Mouse (Mus musculus): Measurements from ENCODE around the gene Tmem138.

The Tmem138 gene

GRCm38 (mm10) chr19:10576690-10577561 lies at the start of gene Tmem138, which contains the start of gene Cyb561a3:
TSS of gene Tmem138 (minus strand) at chr19:10577362.
TSS of gene Cyb561a3 (plus strand) at chr19:10577172.
- peak; percentile 93 for DNase-seq

GRCm38 (mm10) chr19:10608573-10609240 lies 31.5 kb upstream of the Tmem138 start:
- no peak for DNase-seq

- no peak for DNase-seq
Observed at GRCm38 (mm10) chr19:10605901-10606622, 28.9 kb upstream of the Tmem138 start.

GRCm38 (mm10) chr19:10605293-10605900 lies 28.2 kb upstream of the Tmem138 start, which contains the start of the genes Ddb1 and Tkfc:
TSS of gene Ddb1 (plus strand) at chr19:10605327.
TSS of gene Tkfc (minus strand) at chr19:10605654.
- DNase-seq, result peak; percentile 98

GRCm38 (mm10) chr19:10604534-10604933 lies 27.4 kb upstream of the Tmem138 start:
- DNase-seq, result no peak

- peak; percentile 84 for DNase-seq
Observed at GRCm38 (mm10) chr19:10603660-10604523, 26.7 kb upstream of the Tmem138 start.

- peak; percentile 86 for DNase-seq
Observed at GRCm38 (mm10) chr19:10602787-10603186, 25.6 kb upstream of the Tmem138 start.

- no peak for DNase-seq
Observed at GRCm38 (mm10) chr19:10602247-10602769, 25.1 kb upstream of the Tmem138 start.

GRCm38 (mm10) chr19:10599648-10600047 lies 22.5 kb upstream of the Tmem138 start:
- no peak for DNase-seq

GRCm38 (mm10) chr19:10598188-10598587 lies 21.0 kb upstream of the Tmem138 start:
- DNase-seq, result no peak

GRCm38 (mm10) chr19:10591659-10592377 lies 14.7 kb upstream of the Tmem138 start:
- no peak for DNase-seq

GRCm38 (mm10) chr19:10590301-10590700 lies 13.1 kb upstream of the Tmem138 start:
- no peak for DNase-seq

- no peak for DNase-seq
Observed at GRCm38 (mm10) chr19:10589127-10589857, 12.1 kb upstream of the Tmem138 start.

- no peak for DNase-seq
Observed at GRCm38 (mm10) chr19:10587231-10587630, 10.1 kb upstream of the Tmem138 start.

- no peak for DNase-seq
Observed at GRCm38 (mm10) chr19:10585112-10585511, 8.0 kb upstream of the Tmem138 start.

GRCm38 (mm10) chr19:10583550-10584146 lies 6.5 kb upstream of the Tmem138 start:
- DNase-seq, result no peak

GRCm38 (mm10) chr19:10581984-10582383 lies 4.8 kb upstream of the Tmem138 start:
- no peak for DNase-seq

- DNase-seq, result no peak
Observed at GRCm38 (mm10) chr19:10580761-10581160, 3.6 kb upstream of the Tmem138 start.

GRCm38 (mm10) chr19:10580102-10580501 lies 2.9 kb upstream of the Tmem138 start:
- DNase-seq, result no peak

- DNase-seq, result no peak
Observed at GRCm38 (mm10) chr19:10569627-10570026, 7.5 kb downstream of the Tmem138 start.
